In genomic region chr7:79591812-79592731, GRCm38 (mm10) we compare ENCODE assay signal across 9 mouse cellular contexts. TPM values are rescaled to one million over a fixed set of nuclear protein-coding genes. Genes with fewer than 3 reads are reported as not detected.
A peak's percentile ranks its signal among the peaks of the same experiment; 100 is the strongest.
DNase-seq lines count a peak whose midpoint lies in the region; ATAC-seq and TF ChIP-seq lines count a peak whose summit lies in the region.
"Had no signal": no experiment of that assay in that cellular context is flagged by ENCODE, and none has a peak within 500 bp of the region (broad histone marks: within the 10 kb centered on the region; RNA-seq: fewer than 3 reads in every experiment).

No protein-coding gene starts in this region.

- peak overlapping the region; percentile 64 for H3K4me2 ChIP-seq in kidney, embryonic 16.5 days (replicated peaks; ENCODE audit: low read depth, low read length)
- peak overlapping the region; percentile 73 for H3K4me2 ChIP-seq in hindbrain, embryonic 13.5 days
- peak overlapping the region; percentile 87 for H3K4me2 ChIP-seq in midbrain, embryonic 15.5 days

- peak overlapping the region; percentile 45 for H3K4me3 ChIP-seq in kidney, embryonic 16.5 days (ENCODE audit: low read length)
- H3K4me3 ChIP-seq in kidney, adult 2 months (ENCODE audit: insufficient read depth, low read depth, low read length) = no peak overlapping the region
- H3K4me3 ChIP-seq in cortical plate, adult 2 months (ENCODE audit: insufficient read depth, low read length) = peak overlapping the region; percentile 34
- peak overlapping the region; percentile 48 for H3K4me3 ChIP-seq in hindbrain, embryonic 13.5 days
- H3K4me3 ChIP-seq in midbrain, embryonic 15.5 days = peak overlapping the region; percentile 52

- peaks cover 78% of the 10 kb centered on the region for H3K27me3 ChIP-seq in kidney, embryonic 16.5 days (ENCODE audit: insufficient read depth, low read length)
- peaks cover 1% of the 10 kb centered on the region; the same call in 1 of the 2 replicates for H3K27me3 ChIP-seq in kidney, adult 2 months (replicated peaks; ENCODE audit: control insufficient read depth, insufficient read depth, low read length)
- H3K27me3 ChIP-seq in hindbrain, embryonic 13.5 days = peaks cover 62% of the 10 kb centered on the region
- peaks cover 21% of the 10 kb centered on the region for H3K27me3 ChIP-seq in midbrain, embryonic 15.5 days (replicated peaks)

- H3K36me3 ChIP-seq in kidney, embryonic 16.5 days (ENCODE audit: insufficient read depth, low read length) = no peaks in the 10 kb centered on the region
- H3K36me3 ChIP-seq in kidney, adult 2 months (ENCODE audit: control insufficient read depth, insufficient read depth, low read length) = no peaks in the 10 kb centered on the region
- no peaks in the 10 kb centered on the region for H3K36me3 ChIP-seq in hindbrain, embryonic 13.5 days
- H3K36me3 ChIP-seq in midbrain, embryonic 15.5 days (replicated peaks) = no peaks in the 10 kb centered on the region

- H3K4me1 ChIP-seq in kidney, embryonic 16.5 days (ENCODE audit: insufficient read depth, low read length) = peaks cover 11% of the 10 kb centered on the region
- no peaks in the 10 kb centered on the region for H3K4me1 ChIP-seq in kidney, adult 2 months (ENCODE audit: control insufficient read depth, insufficient read depth, low read length)
- peaks cover 2% of the 10 kb centered on the region; the same call in 1 of the 2 replicates for H3K4me1 ChIP-seq in cortical plate, adult 2 months (ENCODE audit: control insufficient read depth, insufficient read depth, low read length)
- peaks cover 49% of the 10 kb centered on the region for H3K4me1 ChIP-seq in hindbrain, embryonic 13.5 days (replicated peaks)
- H3K4me1 ChIP-seq in midbrain, embryonic 15.5 days = peaks cover 37% of the 10 kb centered on the region

- DNase-seq in kidney, adult 2 months = no peak
- DNase-seq in left cerebral cortex, adult 8-10 months (ENCODE audit: low spot score in 2 of 2) = peak; percentile 68 to 81
- peak; percentile 46 for DNase-seq in thymus, postnatal 4 days
- no peak for DNase-seq in gastrocnemius, postnatal 36 days

- TF ChIP-seq POLR2A in kidney, adult 2 months (IDR thresholded peaks at IDR 0.05; ENCODE audit: low read depth, low read length) = no peak
- TF ChIP-seq POLR2A in cortical plate, adult 2 months (IDR thresholded peaks at IDR 0.05; ENCODE audit: extremely low read depth, insufficient read depth, low read length) = peak; percentile 64; the same call in 1 of the 2 replicates

- 0 out of 2 replicates have a peak overlapping the region, but pooled peaks have one; percentile 19 for H3K9ac ChIP-seq in kidney, embryonic 16.5 days (replicated peaks; ENCODE audit: low read length)
- H3K9ac ChIP-seq in hindbrain, embryonic 13.5 days = peak overlapping the region; percentile 72
- peak overlapping the region; percentile 45 for H3K9ac ChIP-seq in midbrain, embryonic 15.5 days

- intact Hi-C loops in gastrocnemius, postnatal 36 days (cut with DNase I) = no loop called here

- ATAC-seq in kidney, embryonic 16.5 days (ENCODE audit: low FRiP score, low TSS enrichment) = no peak
- peak; percentile 70 for ATAC-seq in hindbrain, embryonic 13.5 days (ENCODE audit: low FRiP score)
- peak; percentile 60 for ATAC-seq in midbrain, embryonic 15.5 days (replicated peaks)

- peaks cover 7% of the 10 kb centered on the region for H3K9me3 ChIP-seq in kidney, embryonic 16.5 days (ENCODE audit: low read length)
- peaks cover 3% of the 10 kb centered on the region; the same call in 1 of the 2 replicates for H3K9me3 ChIP-seq in hindbrain, embryonic 13.5 days
- H3K9me3 ChIP-seq in midbrain, embryonic 15.5 days = no peaks in the 10 kb centered on the region

- TF ChIP-seq CTCF in kidney, adult 2 months (conservative IDR thresholded peaks at IDR 0.05; ENCODE audit: insufficient read depth, insufficient read length, low read depth, low read length) = no peak
- no peak for TF ChIP-seq CTCF in cortical plate, adult 2 months (IDR thresholded peaks at IDR 0.05; ENCODE audit: extremely low read depth, insufficient read depth, low read length)

- no peak overlapping the region for H3K27ac ChIP-seq in kidney, embryonic 16.5 days (ENCODE audit: low read length)
- H3K27ac ChIP-seq in kidney, adult 2 months (ENCODE audit: insufficient read depth, low read depth, low read length) = no peak overlapping the region
- H3K27ac ChIP-seq in cortical plate, adult 2 months (ENCODE audit: insufficient read depth, low read length) = peak overlapping the region; percentile 21; the same call in 1 of the 2 replicates
- peak overlapping the region; percentile 92 for H3K27ac ChIP-seq in hindbrain, embryonic 13.5 days
- H3K27ac ChIP-seq in midbrain, embryonic 15.5 days = peak overlapping the region; percentile 82

- WGBS in kidney, embryonic 16.5 days = 2% methylated on average over 41 of the region's 42 CpGs
- 6% methylated on average over 42 of the region's 42 CpGs for WGBS in kidney, adult 2 months
- WGBS in hindbrain, embryonic 13.5 days = 2% methylated on average over 42 of the region's 42 CpGs
- WGBS in midbrain, embryonic 15.5 days = 2% methylated on average over 42 of the region's 42 CpGs

RNA-seq across cellular contexts. Expression of gene Rhcg, which starts 25.4 kb away (rescaled TPM):
- 54.3 and 68.2 TPM in 2 replicates for polyA plus RNA-seq in kidney, embryonic 16.5 days (2015; fragmentation: Nextera tagmentation; extraction: Ambion mirVana)
- 170 and 188 TPM in 2 replicates for polyA plus RNA-seq in kidney, adult 2 months (2012; rRNA removed)
- polyA plus RNA-seq in cortical plate, adult 2 months (2012; rRNA removed) = 0.38 and 0.59 TPM in 2 replicates
- polyA plus RNA-seq in hindbrain, embryonic 13.5 days (2015; fragmentation: Nextera tagmentation; extraction: Ambion mirVana) = 4.8 and 5.2 TPM in 2 replicates
- total RNA-seq in left cerebral cortex, adult 8-10 months (2022) = 1 to 10 TPM; 1.7 to 3.0 (median 2.3) TPM
- 1.9 and 2.1 TPM in 2 replicates for polyA plus RNA-seq in midbrain, embryonic 15.5 days (2015; fragmentation: Nextera tagmentation; extraction: Ambion mirVana)
- not detected for total RNA-seq in gastrocnemius, postnatal 36 days (2021)
- total RNA-seq: neutrophil, adult 5-6 weeks had no signal

Comparison
In these comparisons a context has a peak if more than half of its experiments do, and no peak if none do; other contexts are left out.
1. H3K27ac ChIP-seq: peak in cortical plate, adult 2 months (single experiment), hindbrain, embryonic 13.5 days (single experiment) and midbrain, embryonic 15.5 days (single experiment); none in kidney, embryonic 16.5 days (single experiment) and kidney, adult 2 months (single experiment).
2. H3K9ac ChIP-seq: peak in every context shown above with its lines; median percentile 72 in hindbrain, embryonic 13.5 days; 45 in midbrain, embryonic 15.5 days; 19 in kidney, embryonic 16.5 days.
3. DNase-seq: peak in left cerebral cortex, adult 8-10 months (2 of 2) and thymus, postnatal 4 days (single experiment); none in kidney, adult 2 months (single experiment) and gastrocnemius, postnatal 36 days (0 of 2).
4. Peak in every context shown above with its lines, with median percentiles within 50 percentile points of each other: H3K4me2 ChIP-seq.